Mouse (Mus musculus) T-helper 1 cell (primary cell): ENCODE measurements around the gene Purb.
"Not testable (repeated sequence)": the region's sequence is repeated elsewhere in the genome, so short reads cannot be mapped to it uniquely, and the experiment has no call there.

Source experiments
- in situ Hi-C: fragments of 300-600 bp; cut with MboI, MseI; formaldehyde crosslinking; loops from one replicate; pipeline ENCODE4 v1.15.1; 2025; ENCODE audit warnings: high pct_unique_total_duplicates

Gene Purb

GRCm38 (mm10) chr11:6486916-6487315 lies 11.2 kb upstream of the Purb start:
- in situ Hi-C loops, result no loop called here

- in situ Hi-C loops, result no loop called here
These were observed 8.7 kb upstream of the Purb start for GRCm38 (mm10) chr11:6484244-6484959.

GRCm38 (mm10) chr11:6483103-6483502 lies 7.4 kb upstream of the Purb start:
- in situ Hi-C loops, result no loop called here

GRCm38 (mm10) chr11:6481669-6482185 lies 6.0 kb upstream of the Purb start:
- in situ Hi-C loops, result no loop called here

- in situ Hi-C loops, result no loop called here
These were observed 5.1 kb upstream of the Purb start for GRCm38 (mm10) chr11:6480681-6481405.

GRCm38 (mm10) chr11:6480191-6480590 lies 4.5 kb upstream of the Purb start:
- in situ Hi-C loops, result no loop called here

GRCm38 (mm10) chr11:6479231-6479630 lies 3.5 kb upstream of the Purb start:
- in situ Hi-C loops, result no loop called here

- in situ Hi-C loops, result no loop called here
These were observed 1.6 kb upstream of the Purb start for GRCm38 (mm10) chr11:6477350-6477749.

- in situ Hi-C loops, result no loop called here
These were observed 1.2 kb upstream of the Purb start for GRCm38 (mm10) chr11:6476876-6477275.

GRCm38 (mm10) chr11:6474874-6475731 lies 614 bp downstream of the Purb start:
- in situ Hi-C loops, result no loop called here

GRCm38 (mm10) chr11:6474381-6474780 lies 1.3 kb downstream of the Purb start:
- in situ Hi-C loops, result no loop called here

GRCm38 (mm10) chr11:6472076-6472475 lies 3.6 kb downstream of the Purb start:
- in situ Hi-C loops, result no loop called here

- in situ Hi-C loops, result no loop called here
These were observed 4.2 kb downstream of the Purb start for GRCm38 (mm10) chr11:6471493-6471892.

GRCm38 (mm10) chr11:6471054-6471453 lies 4.7 kb downstream of the Purb start:
- in situ Hi-C loops, result no loop called here

GRCm38 (mm10) chr11:6468541-6468940 lies 7.2 kb downstream of the Purb start:
- in situ Hi-C loops, result no loop called here

- in situ Hi-C loops, result no loop called here
These were observed 10.6 kb downstream of the Purb start for GRCm38 (mm10) chr11:6465122-6465521.

- in situ Hi-C loops, result loop anchor here (5.0 kb wide), 1 partner anchor 44 kb away; no protein-coding TSS in a partner anchor
These were observed 12.4 kb downstream of the Purb start for GRCm38 (mm10) chr11:6463159-6463837.

GRCm38 (mm10) chr11:6456083-6456482 lies 19.6 kb downstream of the Purb start:
- in situ Hi-C loops, result no loop called here

- in situ Hi-C loops, result not testable (repeated sequence)
These were observed 27.6 kb downstream of the Purb start for GRCm38 (mm10) chr11:6448155-6448554.

GRCm38 (mm10) chr11:6447493-6447892 lies 28.2 kb downstream of the Purb start:
- in situ Hi-C loops, result no loop called here

GRCm38 (mm10) chr11:6445951-6446350 lies 29.8 kb downstream of the Purb start:
- in situ Hi-C loops, result no loop called here
